Mouse (Mus musculus) thymus, postnatal 36 days (tissue): ENCODE measurements around the gene Fam120b.

Source experiments
- DNase-seq, 2 experiments: peaks; one replicate each; pipeline ENCODE4 v3.0.0; 2022; ENCODE audit warnings: mixed read lengths in 2 of 2

The Fam120b gene

DNA sequence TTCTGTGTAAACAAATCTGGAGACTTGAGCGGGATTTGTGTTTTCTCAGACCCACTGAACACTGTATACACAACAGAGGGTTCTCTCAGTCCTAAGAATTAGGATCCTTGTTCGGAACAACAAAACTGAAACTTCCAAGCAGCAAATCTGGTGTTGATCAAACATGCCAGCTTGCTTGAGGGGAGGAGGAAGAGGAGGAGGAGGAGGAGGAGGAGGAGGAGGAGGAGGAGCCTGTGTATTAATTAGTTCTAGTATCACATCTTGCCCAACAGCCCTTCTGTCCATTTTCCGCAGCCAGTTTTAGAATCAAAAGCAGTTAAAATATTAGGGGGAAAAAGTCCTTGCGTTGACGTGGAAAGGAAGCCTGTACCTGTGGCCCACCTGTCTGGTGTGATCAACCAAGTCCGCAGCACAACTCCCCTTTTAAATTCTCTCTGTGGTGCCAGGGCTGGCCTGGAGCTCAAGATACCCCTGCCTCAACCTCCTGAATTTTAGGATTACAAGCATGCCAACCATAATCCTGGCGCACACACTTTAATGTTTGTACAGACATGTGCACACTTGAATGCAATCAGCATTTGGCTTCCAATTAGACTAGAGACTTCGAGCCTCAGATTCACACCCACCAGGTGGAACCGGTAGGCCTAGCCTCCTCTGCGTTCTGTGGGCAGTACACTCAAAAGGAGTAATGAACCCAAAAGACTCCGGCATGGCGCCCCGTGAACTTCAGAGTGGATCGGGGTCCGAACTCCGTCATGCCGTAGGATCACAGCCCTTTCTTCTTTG lies 16.1 kb upstream of the Fam120b start:
- no peak for DNase-seq

- DNase-seq: peak; percentile 17 to 33
These were observed 15.4 kb upstream of the Fam120b start for GRCm38 (mm10) chr17:15380641-15381051.

GRCm38 (mm10) chr17:15381092-15381860 lies 14.7 kb upstream of the Fam120b start:
- DNase-seq: no peak

GRCm38 (mm10) chr17:15381869-15382660 lies 13.9 kb upstream of the Fam120b start:
- no peak for DNase-seq

GRCm38 (mm10) chr17:15383360-15383759 lies 12.6 kb upstream of the Fam120b start:
- DNase-seq: no peak

DNA sequence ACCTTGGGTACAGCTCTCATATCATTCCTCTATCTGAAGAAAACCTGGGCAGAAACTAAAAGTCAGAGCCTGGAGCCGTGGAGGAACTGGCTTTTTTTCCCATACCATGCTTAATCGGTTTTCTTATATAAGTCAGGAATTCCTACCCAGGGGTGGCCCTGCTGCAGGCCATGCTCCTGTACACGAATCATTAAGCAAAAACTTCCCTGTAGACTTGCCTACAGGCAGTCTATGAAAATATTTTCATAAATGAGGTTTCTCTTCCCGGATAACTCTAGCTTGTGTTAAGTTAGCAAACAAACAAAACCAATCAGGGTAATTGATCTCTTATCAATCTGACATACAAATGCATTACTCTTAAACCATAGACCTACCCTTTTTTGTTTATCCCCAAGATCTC lies 7.1 kb upstream of the Fam120b start:
- DNase-seq: no peak

DNA sequence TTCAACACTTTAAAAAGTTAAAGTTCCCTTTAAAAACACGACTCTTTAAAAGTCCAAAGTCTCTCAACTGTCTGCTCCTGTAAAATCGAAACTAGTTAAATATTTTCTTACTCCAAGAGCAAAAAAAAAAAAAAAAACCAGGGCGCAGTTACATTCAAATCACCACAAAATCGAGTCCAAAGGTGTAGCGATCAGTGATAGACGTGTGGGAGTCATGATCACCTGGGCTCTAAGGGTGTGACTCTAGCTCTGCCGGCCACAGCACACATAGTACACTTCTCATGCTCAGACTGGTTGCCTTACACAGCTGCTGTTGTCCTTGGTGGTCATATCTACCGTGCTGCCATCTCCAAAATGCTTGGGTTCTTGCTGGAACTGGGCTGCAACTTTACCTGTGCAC lies 6.6 kb upstream of the Fam120b start:
- no peak for DNase-seq

DNA sequence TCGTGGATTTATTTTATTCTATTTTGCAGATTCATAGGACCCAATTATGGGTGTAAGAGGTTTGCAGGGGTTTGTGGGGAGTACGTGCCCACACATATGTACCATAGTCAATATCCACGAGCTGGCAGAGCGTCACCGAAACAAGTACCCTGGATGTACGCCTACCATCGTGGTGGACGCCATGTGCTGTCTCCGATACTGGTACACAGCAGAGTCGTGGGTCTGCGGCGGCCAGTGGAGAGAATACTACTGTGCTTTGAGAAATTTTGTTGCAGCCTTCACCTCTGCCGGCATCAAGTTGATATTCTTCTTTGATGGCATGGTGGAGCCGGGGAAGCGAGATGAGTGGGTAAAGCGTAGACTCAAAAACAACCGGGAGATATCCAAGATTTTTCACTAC lies 5.7 kb downstream of the Fam120b start:
- no peak for DNase-seq

- DNase-seq: no peak
These were observed 10.6 kb downstream of the Fam120b start for GRCm38 (mm10) chr17:15406576-15406975.

GRCm38 (mm10) chr17:15409261-15409660 lies 13.3 kb downstream of the Fam120b start:
- DNase-seq: no peak

DNA sequence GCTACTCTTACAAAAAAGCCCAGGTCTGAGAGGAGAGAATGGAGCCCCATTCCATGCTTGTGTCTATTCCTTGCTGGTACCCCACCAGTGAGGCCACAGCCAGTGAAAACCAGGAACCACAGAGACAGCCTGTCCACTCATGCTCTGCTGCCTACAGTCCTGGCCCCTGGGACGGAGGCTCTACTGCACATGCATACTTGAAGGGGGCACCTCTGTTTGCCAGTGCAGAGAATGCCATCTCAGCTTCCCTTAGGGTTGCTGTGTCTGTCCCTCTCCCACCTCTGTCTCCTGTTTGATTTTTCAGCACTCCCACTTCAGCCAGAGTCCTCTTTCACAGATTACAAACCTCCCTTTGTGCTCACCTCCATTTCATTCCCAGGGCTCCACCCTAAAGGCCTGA lies 14.9 kb downstream of the Fam120b start:
- no peak for DNase-seq

DNA sequence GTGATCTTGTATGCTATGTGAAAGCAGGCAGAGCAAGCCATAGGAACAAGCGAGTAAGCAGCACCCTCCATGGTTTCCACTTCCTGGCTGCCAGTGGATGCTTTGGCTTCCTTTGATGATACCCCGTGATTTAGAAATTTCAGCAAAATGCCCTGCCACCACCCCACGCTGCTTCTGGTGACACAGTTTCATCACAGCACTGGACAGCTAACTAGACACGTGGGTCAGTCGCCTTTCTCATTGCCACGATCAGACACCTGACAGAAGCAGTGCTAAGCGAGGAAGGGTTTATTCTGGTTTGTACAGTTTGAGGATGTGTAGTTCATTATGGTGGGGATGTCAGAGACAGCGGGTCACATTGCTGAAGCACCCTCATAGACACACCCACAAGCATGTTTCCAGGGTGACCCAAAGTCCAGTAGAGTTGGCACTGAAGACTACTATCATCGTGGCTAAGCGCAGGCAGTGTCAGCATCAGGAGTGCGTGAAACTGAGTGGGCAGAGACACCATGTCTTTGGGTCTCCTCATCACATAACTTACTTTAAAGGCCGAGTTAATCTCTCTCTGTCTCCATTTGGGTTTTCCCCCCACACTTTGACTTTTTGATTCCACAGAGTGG lies 20.7 kb downstream of the Fam120b start:
- DNase-seq: no peak

GRCm38 (mm10) chr17:15419534-15419933 lies 23.5 kb downstream of the Fam120b start:
- no peak for DNase-seq

GRCm38 (mm10) chr17:15420021-15420603 lies 24.1 kb downstream of the Fam120b start:
- DNase-seq: no peak

- no peak for DNase-seq
These were observed 25.4 kb downstream of the Fam120b start for GRCm38 (mm10) chr17:15421446-15421845.

GRCm38 (mm10) chr17:15422666-15423065 lies 26.7 kb downstream of the Fam120b start:
- no peak for DNase-seq

GRCm38 (mm10) chr17:15423080-15423765 lies 27.2 kb downstream of the Fam120b start:
- DNase-seq: no peak

DNA sequence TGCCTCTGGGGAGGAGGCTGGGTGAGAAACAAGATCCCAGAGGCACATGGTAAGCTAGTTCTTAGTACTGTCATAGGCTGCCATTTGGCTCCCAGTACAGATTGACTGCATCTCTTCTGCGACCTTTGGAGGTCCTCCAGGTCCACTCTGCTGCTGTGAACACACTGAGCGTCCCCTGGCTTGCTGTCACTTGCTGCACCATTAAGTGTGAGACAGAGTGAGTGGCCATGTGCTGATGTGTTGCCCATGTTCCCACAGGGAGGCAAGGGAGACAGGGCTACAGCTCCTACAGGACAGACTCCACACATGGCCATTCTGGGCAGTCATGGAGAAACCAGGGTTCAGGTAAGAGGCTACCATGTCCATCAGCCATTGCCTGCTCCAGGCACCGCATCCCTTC lies 29.9 kb downstream of the Fam120b start:
- DNase-seq: no peak

DNA sequence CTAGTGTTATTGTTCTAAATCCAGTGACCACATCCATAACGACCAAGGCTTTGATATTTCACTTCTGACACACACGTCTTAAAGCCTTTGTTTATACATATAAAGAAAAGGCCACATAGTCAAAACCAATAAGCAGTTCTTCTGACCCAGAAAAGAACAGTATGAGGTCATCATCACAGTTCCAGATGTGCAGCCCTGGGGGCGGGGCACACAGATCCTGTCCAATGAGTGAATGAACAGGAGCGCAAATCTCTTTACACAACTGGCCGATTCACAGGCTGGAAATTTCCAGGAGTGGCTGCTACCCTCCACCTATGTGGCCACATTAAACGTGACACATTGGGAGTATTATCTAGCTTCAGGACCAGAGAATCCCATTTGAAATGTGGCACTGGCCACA lies 33.4 kb downstream of the Fam120b start:
- DNase-seq: no peak

DNA sequence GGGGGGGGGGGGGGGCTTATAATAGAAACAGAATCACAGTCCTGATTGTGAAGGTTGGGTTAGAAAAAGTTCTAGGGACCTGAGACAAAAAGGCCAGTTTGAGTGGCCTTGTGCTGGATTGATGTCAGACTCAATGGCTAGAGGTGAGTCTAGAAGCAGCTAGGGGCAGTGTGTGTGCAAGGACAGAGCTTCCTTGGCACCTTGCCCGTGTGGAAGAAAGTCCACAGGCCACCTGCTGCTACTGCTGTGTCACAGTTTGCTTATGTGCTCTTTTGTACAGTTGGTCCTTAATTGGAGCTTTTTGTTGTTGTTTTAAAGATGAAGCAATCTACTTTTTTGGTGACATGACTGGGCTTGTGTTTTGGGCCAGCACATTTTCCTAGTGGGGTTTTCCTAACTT lies 33.9 kb downstream of the Fam120b start:
- DNase-seq: no peak

DNA sequence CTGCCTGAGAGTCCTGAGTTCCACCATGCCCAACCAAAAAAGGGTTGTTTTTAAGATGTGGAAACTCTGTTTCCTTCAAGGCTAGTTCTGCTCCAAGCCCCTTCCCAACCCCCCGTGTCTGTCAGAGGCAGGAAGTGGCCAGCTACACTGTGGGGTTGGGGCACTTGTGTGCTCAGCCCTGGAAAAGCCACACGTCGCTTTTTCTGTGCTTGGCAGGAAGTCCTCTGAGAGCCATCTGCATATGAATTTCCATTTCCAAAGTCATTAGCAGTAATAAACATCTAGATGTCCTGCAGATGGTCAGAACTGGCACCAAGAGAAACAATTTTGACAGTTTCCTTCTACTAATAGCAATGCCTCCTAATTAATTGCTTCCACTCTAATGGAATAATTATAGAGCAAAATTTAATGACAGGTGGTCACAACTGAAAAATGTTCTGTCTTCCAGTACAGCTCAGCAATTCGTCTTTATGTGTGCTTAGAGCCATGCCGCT lies 35.1 kb downstream of the Fam120b start:
- DNase-seq: peak in 1 of 2 experiments; percentile 17

- no peak for DNase-seq
These were observed 35.5 kb downstream of the Fam120b start for GRCm38 (mm10) chr17:15431551-15431950.
